Mouse (Mus musculus) lung, embryonic 15.5 days (tissue): ENCODE results near the gene Sacm1l. TPM values are rescaled to one million over a fixed set of nuclear protein-coding genes. Genes with fewer than 3 reads are reported as not detected.

Source experiments
- ATAC-seq: fragments of 200-750 bp; cut with Nextera tagmentation; 2 replicates; pipeline ENCODE4 v1.8.0; 2017; ENCODE audit warnings: moderate number of reproducible peaks, borderline replicate concordance; ENCODE audit not compliant: low FRiP score, low TSS enrichment; ENCODE audit errors: extremely low read depth
- H3K27ac ChIP-seq: fragments of 300-500 bp; sonication (generic); 2 replicates; pipeline ENCODE4 v1.5.1; 2015; ENCODE audit warnings: moderate library complexity, mild to moderate bottlenecking, inconsistent platforms
- H3K27me3 ChIP-seq: fragments of 300-500 bp; sonication (generic); 2 replicates; pipeline ENCODE4 v1.6.1; 2015; ENCODE audit warnings: inconsistent platforms
- H3K36me3 ChIP-seq: fragments of 300-500 bp; sonication (generic); 2 replicates; pipeline ENCODE4 v1.6.1; 2015; ENCODE audit warnings: inconsistent platforms
- H3K4me1 ChIP-seq: fragments of 300-500 bp; sonication (generic); 2 replicates; pipeline ENCODE4 v1.6.1; 2015; ENCODE audit warnings: inconsistent platforms
- H3K4me2 ChIP-seq: fragments of 300-500 bp; sonication (generic); 2 replicates; pipeline ENCODE4 v1.6.1; 2015; ENCODE audit warnings: inconsistent platforms, mild to moderate bottlenecking, moderate library complexity
- H3K4me3 ChIP-seq: fragments of 300-500 bp; sonication (generic); 2 replicates; pipeline ENCODE4 v1.5.1; 2015; ENCODE audit warnings: mild to moderate bottlenecking, inconsistent platforms
- H3K9ac ChIP-seq: fragments of 300-500 bp; sonication (generic); 2 replicates; pipeline ENCODE4 v1.6.1; 2015; ENCODE audit warnings: inconsistent platforms
- H3K9me3 ChIP-seq: fragments of 300-500 bp; sonication (generic); 2 replicates; pipeline ENCODE4 v1.6.1; 2016; ENCODE audit warnings: inconsistent platforms
- WGBS: fragments of 180-500 bp; shearing (Covaris S2); methylation state at CpG from one replicate; pipeline ENCODE4 v1.1.7; 2015; 5-methylcytosine and 5-hydroxymethylcytosine counted together
- polyA plus RNA-seq: library from polyadenylated mRNA; unstranded; fragments of >200 nt; fragmentation: Nextera tagmentation; extraction: Ambion mirVana; gene quantifications from 2 replicates; pipeline ENCODE4 v1.2.1, GENCODE M21; 2015

The Sacm1l gene
- polyA plus RNA-seq, 1 experiment from 2014 or later = 53.6 TPM

- peaks cover 31% of the 10 kb centered on the region for H3K36me3 ChIP-seq
- ATAC-seq = no peak
Observed at GRCm38 (mm10) chr9:123589240-123589910, 59.8 kb downstream of the Sacm1l start.

DNA sequence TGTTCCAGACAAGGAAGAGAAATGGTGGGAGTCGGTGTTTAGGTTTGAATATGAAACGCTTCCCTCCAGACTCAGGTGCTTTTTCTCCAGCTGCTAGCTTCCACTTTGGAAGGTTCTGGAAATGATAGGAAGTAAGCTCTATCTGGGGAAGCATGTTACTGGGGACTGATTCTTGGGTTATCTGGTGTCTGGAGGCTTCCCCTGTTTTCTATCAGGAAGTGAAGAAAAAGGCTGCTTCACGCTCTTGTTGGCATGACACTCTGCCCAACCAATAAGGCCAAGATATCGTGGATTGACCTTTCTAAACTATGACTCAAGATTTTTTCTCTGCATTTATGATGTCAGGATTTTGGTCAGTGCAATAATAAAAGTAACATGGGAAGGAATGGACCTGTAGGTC is 65.6 kb downstream of the Sacm1l start:
- no peaks in the 10 kb centered on the region for H3K27me3 ChIP-seq
- WGBS = 94% methylated on average over 4 of the region's 4 CpGs
- H3K27ac ChIP-seq = no peak overlapping the region
- ATAC-seq = no peak
- no peaks in the 10 kb centered on the region for H3K9me3 ChIP-seq
- H3K4me3 ChIP-seq = no peak overlapping the region
- no peak overlapping the region for H3K4me2 ChIP-seq
- peaks cover 14% of the 10 kb centered on the region; the same call in 1 of the 2 replicates for H3K36me3 ChIP-seq
- no peak overlapping the region for H3K9ac ChIP-seq
- H3K4me1 ChIP-seq = no peaks in the 10 kb centered on the region

More at GRCm38 (mm10) chr9:123589240-123589910, 59.8 kb downstream of the Sacm1l start:
- no peak overlapping the region for H3K9ac ChIP-seq
- no peak overlapping the region for H3K4me3 ChIP-seq
- H3K4me1 ChIP-seq = no peaks in the 10 kb centered on the region
- H3K4me2 ChIP-seq = no peak overlapping the region
- H3K9me3 ChIP-seq = no peaks in the 10 kb centered on the region
- no peaks in the 10 kb centered on the region for H3K27me3 ChIP-seq
- WGBS = 68% methylated on average over 7 of the region's 7 CpGs
- no peak overlapping the region for H3K27ac ChIP-seq

- no peaks in the 10 kb centered on the region for H3K27me3 ChIP-seq
- H3K9ac ChIP-seq = no peak overlapping the region
- H3K36me3 ChIP-seq = peaks cover 14% of the 10 kb centered on the region; the same call in 1 of the 2 replicates
- 81% methylated on average over 2 of the region's 2 CpGs for WGBS
- H3K4me3 ChIP-seq = no peak overlapping the region
- H3K9me3 ChIP-seq = no peaks in the 10 kb centered on the region
- ATAC-seq = no peak
- H3K27ac ChIP-seq = no peak overlapping the region
- no peaks in the 10 kb centered on the region for H3K4me1 ChIP-seq
- H3K4me2 ChIP-seq = no peak overlapping the region
Observed at GRCm38 (mm10) chr9:123596910-123597309, 67.4 kb downstream of the Sacm1l start.

GRCm38 (mm10) chr9:123597376-123597775 is 67.8 kb downstream of the Sacm1l start:
- Histone ChIP-seq H3K4me1 (no peaks in the 10 kb centered on the region), H3K36me3 (peaks cover 14% of the 10 kb centered on the region; the same call in 1 of the 2 replicates), H3K9me3 (no peaks in the 10 kb centered on the region), H3K27ac (no peak overlapping the region), H3K4me2 (no peak overlapping the region), H3K9ac (no peak overlapping the region), H3K27me3 (no peaks in the 10 kb centered on the region), H3K4me3 (no peak overlapping the region)
- no peak for ATAC-seq
- 86% methylated on average over 2 of the region's 2 CpGs for WGBS

- Histone ChIP-seq H3K9me3 (no peaks in the 10 kb centered on the region), H3K4me3 (no peak overlapping the region), H3K4me1 (no peaks in the 10 kb centered on the region), H3K4me2 (no peak overlapping the region), H3K9ac (no peak overlapping the region), H3K27ac (no peak overlapping the region), H3K27me3 (no peaks in the 10 kb centered on the region), H3K36me3 (no peaks in the 10 kb centered on the region)
- WGBS = 66% methylated on average over 1 of the region's 1 CpGs
- no peak for ATAC-seq
Observed at GRCm38 (mm10) chr9:123601529-123601928, 72.0 kb downstream of the Sacm1l start.

DNA sequence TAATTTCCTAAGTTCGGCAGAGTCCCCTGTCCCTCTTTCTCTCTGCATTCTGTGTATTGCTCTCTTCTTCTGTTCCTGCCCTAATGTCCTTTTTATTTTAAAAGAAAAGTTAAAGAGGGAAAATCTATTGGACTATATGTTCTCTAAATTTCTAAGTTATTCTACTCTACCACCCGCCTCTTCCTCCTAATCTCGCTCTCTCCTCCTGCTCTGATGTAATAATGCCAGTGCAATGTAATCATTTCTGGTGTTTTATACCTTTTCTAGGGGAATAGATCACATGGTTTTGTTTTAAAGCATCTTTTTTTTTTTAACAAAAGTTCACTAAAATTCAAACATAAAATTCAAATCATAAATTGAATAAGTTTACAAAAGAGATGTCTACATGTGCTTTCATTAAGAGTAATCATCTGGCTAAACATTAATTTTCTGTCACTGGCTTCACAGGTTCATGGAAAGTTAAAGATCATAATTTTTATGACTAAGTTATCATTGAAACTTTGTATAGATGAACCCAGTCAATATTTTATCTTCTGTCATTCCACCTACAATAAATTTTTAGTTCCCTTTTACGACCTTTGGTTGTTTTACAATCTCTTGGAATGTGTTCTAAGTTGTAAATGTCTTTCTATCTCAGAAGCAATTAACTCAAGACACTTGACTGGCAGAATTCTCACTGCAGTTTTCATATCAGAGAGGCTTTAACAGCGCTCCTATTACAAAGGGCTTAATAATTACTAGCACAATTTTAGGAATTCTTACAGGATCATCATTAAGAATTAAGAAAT is 90.9 kb downstream of the Sacm1l start:
- no peaks in the 10 kb centered on the region for H3K36me3 ChIP-seq
- no peak overlapping the region for H3K4me3 ChIP-seq
- H3K27me3 ChIP-seq = no peaks in the 10 kb centered on the region
- no peak overlapping the region for H3K4me2 ChIP-seq
- no peaks in the 10 kb centered on the region for H3K9me3 ChIP-seq
- H3K4me1 ChIP-seq = no peaks in the 10 kb centered on the region
- H3K27ac ChIP-seq = no peak overlapping the region
- H3K9ac ChIP-seq = no peak overlapping the region
- ATAC-seq = no peak
- WGBS = 81% methylated on average over 5 of the region's 5 CpGs

DNA sequence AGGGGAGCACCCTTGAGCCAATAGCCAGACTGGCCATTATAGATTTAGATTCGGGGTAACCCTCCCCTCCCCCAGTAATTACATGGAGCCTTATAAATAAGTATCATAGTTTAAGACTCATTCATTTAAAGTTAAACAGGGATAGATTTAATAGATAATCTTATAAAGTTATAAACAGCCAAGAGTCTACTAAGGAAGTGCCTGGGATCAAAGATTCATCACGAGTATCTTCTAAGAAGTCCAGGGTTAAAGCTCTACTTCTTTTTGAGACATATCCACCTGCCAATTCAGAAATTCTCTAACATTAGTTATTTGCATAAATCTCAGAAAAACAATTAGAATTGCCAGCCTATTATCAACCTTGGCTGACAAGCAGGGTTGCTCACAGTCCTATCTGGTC is 95.2 kb downstream of the Sacm1l start:
- Histone ChIP-seq H3K4me2 (no peak overlapping the region), H3K9me3 (no peaks in the 10 kb centered on the region), H3K27me3 (no peaks in the 10 kb centered on the region), H3K4me1 (no peaks in the 10 kb centered on the region), H3K36me3 (no peaks in the 10 kb centered on the region), H3K4me3 (no peak overlapping the region), H3K27ac (no peak overlapping the region), H3K9ac (no peak overlapping the region)
- 74% methylated on average over 2 of the region's 2 CpGs for WGBS
- no peak for ATAC-seq

- ATAC-seq = no peak
- no peak overlapping the region for H3K9ac ChIP-seq
- no peaks in the 10 kb centered on the region for H3K27me3 ChIP-seq
- no peak overlapping the region for H3K4me3 ChIP-seq
- no peaks in the 10 kb centered on the region for H3K4me1 ChIP-seq
- no peak overlapping the region for H3K27ac ChIP-seq
- WGBS = 90% methylated on average over 11 of the region's 11 CpGs
- no peaks in the 10 kb centered on the region for H3K36me3 ChIP-seq
- no peak overlapping the region for H3K4me2 ChIP-seq
- no peaks in the 10 kb centered on the region for H3K9me3 ChIP-seq
Observed at GRCm38 (mm10) chr9:123625821-123626220, 96.3 kb downstream of the Sacm1l start.

DNA sequence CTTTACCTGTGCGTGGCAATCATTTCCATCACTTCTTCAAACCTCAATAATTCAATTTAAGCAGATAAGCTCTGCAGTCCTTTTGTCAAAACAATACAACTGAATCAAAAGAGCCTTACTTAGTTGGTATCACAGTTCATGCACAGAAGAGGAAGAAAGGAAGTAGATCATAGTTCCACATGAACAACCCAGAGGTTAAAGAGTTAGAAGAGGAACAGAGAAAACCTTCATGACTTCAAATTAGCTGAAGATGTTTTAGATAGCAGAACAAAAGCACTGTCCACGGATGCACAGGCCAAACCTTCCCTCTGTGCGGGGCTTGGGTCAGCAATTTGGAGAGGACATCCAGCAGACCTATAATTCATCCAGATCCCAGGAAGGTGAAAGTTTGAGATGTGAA is 102.1 kb downstream of the Sacm1l start:
- Histone ChIP-seq H3K4me2 (no peak overlapping the region), H3K9ac (no peak overlapping the region), H3K4me3 (no peak overlapping the region), H3K27ac (no peak overlapping the region), H3K4me1 (no peaks in the 10 kb centered on the region), H3K9me3 (no peaks in the 10 kb centered on the region), H3K36me3 (no peaks in the 10 kb centered on the region), H3K27me3 (no peaks in the 10 kb centered on the region)
- WGBS = 80% methylated on average over 3 of the region's 3 CpGs
- ATAC-seq = no peak

- Histone ChIP-seq H3K9me3 (no peaks in the 10 kb centered on the region), H3K27me3 (no peaks in the 10 kb centered on the region), H3K4me1 (no peaks in the 10 kb centered on the region), H3K36me3 (no peaks in the 10 kb centered on the region), H3K4me2 (no peak within 1 kb of the TSS), H3K27ac (no peak within 1 kb of the TSS), H3K4me3 (no peak within 1 kb of the TSS), H3K9ac (no peak within 1 kb of the TSS)
- WGBS = 68% methylated on average over 6 of the region's 6 CpGs
- no peak for ATAC-seq
Observed at GRCm38 (mm10) chr9:123632281-123632680, 102.7 kb downstream of the Sacm1l start, which contains the start of gene Slc6a20b. Gene Slc6a20b, minus strand, starts transcription at chr9:123632565.

DNA sequence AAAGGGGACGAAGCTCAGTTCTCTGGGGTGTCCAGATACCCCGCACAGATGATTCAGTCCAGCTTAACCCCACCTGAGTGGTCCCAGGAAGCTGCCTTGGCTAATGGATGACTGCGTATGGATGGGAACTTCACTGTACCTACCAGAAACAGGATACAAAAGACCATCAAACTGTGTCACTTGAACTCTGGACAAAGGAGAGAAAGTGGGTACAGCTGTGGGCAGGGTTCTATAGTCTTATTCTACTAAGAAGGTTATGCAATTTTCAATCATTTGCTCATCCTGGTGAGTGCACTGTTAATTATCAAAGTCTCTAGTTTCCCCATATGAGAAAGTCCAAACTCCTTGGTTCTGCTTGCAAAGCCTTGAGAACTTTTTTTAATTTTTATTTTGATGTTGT is 103.4 kb downstream of the Sacm1l start:
- Histone ChIP-seq H3K9ac (no peak overlapping the region), H3K4me2 (no peak overlapping the region), H3K9me3 (no peaks in the 10 kb centered on the region), H3K27me3 (no peaks in the 10 kb centered on the region), H3K36me3 (no peaks in the 10 kb centered on the region), H3K27ac (no peak overlapping the region), H3K4me1 (no peaks in the 10 kb centered on the region), H3K4me3 (no peak overlapping the region)
- no peak for ATAC-seq
- 77% methylated on average over 3 of the region's 3 CpGs for WGBS

GRCm38 (mm10) chr9:123636771-123637170 is 107.2 kb downstream of the Sacm1l start:
- Histone ChIP-seq H3K4me3 (no peak overlapping the region), H3K4me2 (no peak overlapping the region), H3K4me1 (no peaks in the 10 kb centered on the region), H3K9me3 (no peaks in the 10 kb centered on the region), H3K9ac (no peak overlapping the region), H3K36me3 (no peaks in the 10 kb centered on the region), H3K27ac (no peak overlapping the region), H3K27me3 (no peaks in the 10 kb centered on the region)
- 55% methylated on average over 5 of the region's 5 CpGs for WGBS
- ATAC-seq = no peak
